Mouse (Mus musculus): Measurements from ENCODE around the gene Slc43a2.

DNA sequence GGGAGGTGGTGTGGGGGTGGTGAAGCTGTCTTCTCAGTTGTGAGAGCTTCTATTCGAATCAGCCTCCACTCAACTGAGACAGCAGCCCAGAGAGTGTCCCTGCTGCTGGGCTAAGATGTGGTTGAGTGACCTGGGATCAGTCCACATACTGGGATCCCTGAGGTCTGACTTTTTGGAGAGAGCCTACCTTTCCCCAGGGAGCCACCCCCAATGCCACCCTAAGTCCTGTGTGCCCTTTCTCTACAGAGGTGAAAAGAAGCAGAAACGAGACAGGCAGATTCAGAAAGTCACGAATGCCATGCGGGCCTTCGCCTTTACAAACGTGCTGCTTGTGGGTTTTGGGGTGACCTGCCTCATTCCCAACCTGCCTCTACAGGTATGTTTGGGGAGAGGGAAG lies 36.6 kb downstream of the Slc43a2 start:
- TF ChIP-seq CTCF (IDR thresholded peaks at IDR 0.05; ENCODE audit: low read depth) (no peak), EP300 (optimal IDR thresholded peaks at IDR 0.05) (no peak)

Measured in stomach, postnatal 0 days (tissue).